11 mouse cellular contexts compared by ENCODE assay signal in the genomic region with DNA sequence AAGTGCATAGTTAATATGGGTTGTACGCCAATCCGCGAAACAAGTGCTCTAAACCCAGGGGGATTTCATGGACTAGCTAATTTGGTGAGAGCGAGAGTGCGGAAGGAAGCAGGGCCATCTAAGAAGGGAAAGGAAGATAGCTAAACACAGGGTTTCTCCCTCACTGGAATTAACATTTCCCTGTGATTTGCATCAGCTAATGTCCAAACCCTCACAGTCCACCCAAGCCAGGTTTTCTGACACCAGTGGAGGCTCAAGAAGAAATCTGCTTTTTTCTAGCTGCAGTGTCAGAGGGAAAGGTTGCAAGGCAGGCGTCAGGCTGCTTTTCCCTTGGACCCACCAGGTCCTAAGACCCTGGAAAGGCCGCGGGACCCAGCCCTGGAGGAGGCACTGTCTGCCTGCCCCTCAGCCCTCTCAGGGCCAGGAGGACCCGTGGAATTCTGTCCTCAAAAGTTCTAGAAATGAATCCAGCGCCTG. TPM values are rescaled to one million over a fixed set of nuclear protein-coding genes. Genes with fewer than 3 reads are reported as not detected.
DNase-seq lines count a peak whose midpoint lies in the region; ATAC-seq and TF ChIP-seq lines count a peak whose summit lies in the region.
"Had no signal": no experiment of that assay in that cellular context is flagged by ENCODE, and none has a peak within 500 bp of the region (broad histone marks: within the 10 kb centered on the region; RNA-seq: fewer than 3 reads in every experiment).

No protein-coding gene starts in this region.

- H3K4me3 ChIP-seq in intestine, embryonic 14.5 days (ENCODE audit: low read depth, low read length), result no peak overlapping the region
- H3K4me3 ChIP-seq in intestine, postnatal 0 days (ENCODE audit: low read depth, low read length), result no peak overlapping the region
- H3K4me3 ChIP-seq in embryonic facial prominence, embryonic 13.5 days, result peak overlapping the region; percentile 34; the same call in 1 of the 2 replicates
- no peak overlapping the region for H3K4me3 ChIP-seq in hindbrain, embryonic 15.5 days
- peak overlapping the region; percentile 34; the same call in 1 of the 2 replicates for H3K4me3 ChIP-seq in neural tube, embryonic 11.5 days (ENCODE audit: low read depth, low read length)
- H3K4me3 ChIP-seq: liver, embryonic 15.5 days had no signal

- H3K9ac ChIP-seq in intestine, embryonic 14.5 days (ENCODE audit: low read length), result peak overlapping the region; percentile 34; the same call in 1 of the 2 replicates
- no peak overlapping the region for H3K9ac ChIP-seq in intestine, postnatal 0 days (ENCODE audit: low read depth, low read length)
- H3K9ac ChIP-seq in embryonic facial prominence, embryonic 13.5 days, result peak overlapping the region; percentile 80
- peak overlapping the region; percentile 47; the same call in 1 of the 2 replicates for H3K9ac ChIP-seq in hindbrain, embryonic 15.5 days
- H3K9ac ChIP-seq in neural tube, embryonic 11.5 days (ENCODE audit: low read length), result peak overlapping the region; percentile 90
- H3K9ac ChIP-seq: liver, embryonic 15.5 days had no signal

- H3K27ac ChIP-seq in intestine, embryonic 14.5 days (ENCODE audit: low read depth), result no peak overlapping the region; the same call in 1 of the 2 replicates
- H3K27ac ChIP-seq in intestine, postnatal 0 days (ENCODE audit: low read depth, low read length), result no peak overlapping the region
- no peak overlapping the region for H3K27ac ChIP-seq in embryonic facial prominence, embryonic 13.5 days
- no peak overlapping the region for H3K27ac ChIP-seq in hindbrain, embryonic 15.5 days (replicated peaks)
- peak overlapping the region; percentile 96 for H3K27ac ChIP-seq in neural tube, embryonic 11.5 days (ENCODE audit: low read depth, low read length)
- H3K27ac ChIP-seq: embryonic facial prominence, embryonic 15.5 days; liver, embryonic 15.5 days had no signal

- peak; percentile 33; the same call in 1 of the 2 replicates for ATAC-seq in intestine, embryonic 14.5 days (replicated peaks; ENCODE audit: low FRiP score, low TSS enrichment, low read depth)
- ATAC-seq in intestine, postnatal 0 days, result no peak
- no peak for ATAC-seq in embryonic facial prominence, embryonic 13.5 days (ENCODE audit: insufficient number of reproducible peaks, insufficient read depth, low FRiP score, low TSS enrichment, low read depth)
- no peak for ATAC-seq in hindbrain, embryonic 15.5 days (ENCODE audit: low FRiP score, low read depth)
- no peak for ATAC-seq in neural tube, embryonic 11.5 days (ENCODE audit: insufficient read depth, low FRiP score, low TSS enrichment)

- peaks cover 41% of the 10 kb centered on the region for H3K4me1 ChIP-seq in intestine, embryonic 14.5 days (replicated peaks; ENCODE audit: control insufficient read depth, insufficient read depth, low read length)
- peaks cover 6% of the 10 kb centered on the region; the same call in 1 of the 2 replicates for H3K4me1 ChIP-seq in intestine, postnatal 0 days (replicated peaks; ENCODE audit: control insufficient read depth, insufficient read depth, low read length)
- H3K4me1 ChIP-seq in embryonic facial prominence, embryonic 13.5 days, result peaks cover 52% of the 10 kb centered on the region
- peaks cover 48% of the 10 kb centered on the region for H3K4me1 ChIP-seq in hindbrain, embryonic 15.5 days (replicated peaks)
- peaks cover 46% of the 10 kb centered on the region for H3K4me1 ChIP-seq in neural tube, embryonic 11.5 days (ENCODE audit: control insufficient read depth, insufficient read depth, low read length)

- peak; percentile 69 for DNase-seq in intestine, embryonic 14.5 days (ENCODE audit: low spot score)
- peak; percentile 51 for DNase-seq in neural tube, embryonic 11.5 days (ENCODE audit: low spot score)
- DNase-seq in left cerebral cortex, postnatal 14 days (ENCODE audit: low spot score in 2 of 2), result no peak
- DNase-seq in ovary, postnatal 10 days (ENCODE audit: low spot score), result no peak
- DNase-seq in layer of hippocampus, adult 9-11 months, result no peak
- DNase-seq: adrenal gland, postnatal 25 days had no signal

- H3K4me2 ChIP-seq in intestine, embryonic 14.5 days (ENCODE audit: low read length), result peak overlapping the region; percentile 56; the same call in 1 of the 2 replicates
- no peak overlapping the region; the same call in 1 of the 2 replicates for H3K4me2 ChIP-seq in intestine, postnatal 0 days (replicated peaks; ENCODE audit: low read depth)
- peak overlapping the region; percentile 71 for H3K4me2 ChIP-seq in embryonic facial prominence, embryonic 13.5 days
- H3K4me2 ChIP-seq in hindbrain, embryonic 15.5 days, result peak overlapping the region; percentile 90
- H3K4me2 ChIP-seq in neural tube, embryonic 11.5 days (ENCODE audit: low read depth), result peak overlapping the region; percentile 84

- no peaks in the 10 kb centered on the region for H3K36me3 ChIP-seq in intestine, embryonic 14.5 days (ENCODE audit: control insufficient read depth, insufficient read depth, low read length)
- H3K36me3 ChIP-seq in intestine, postnatal 0 days (ENCODE audit: control insufficient read depth, insufficient read depth), result no peaks in the 10 kb centered on the region
- no peaks in the 10 kb centered on the region for H3K36me3 ChIP-seq in embryonic facial prominence, embryonic 13.5 days
- H3K36me3 ChIP-seq in hindbrain, embryonic 15.5 days, result no peaks in the 10 kb centered on the region
- no peaks in the 10 kb centered on the region for H3K36me3 ChIP-seq in neural tube, embryonic 11.5 days (ENCODE audit: control insufficient read depth, insufficient read depth, low read length)
- H3K36me3 ChIP-seq: embryonic facial prominence, embryonic 15.5 days; liver, embryonic 15.5 days had no signal

- intact Hi-C loops in left cerebral cortex, postnatal 14 days (cut with DNase I), result no loop called here

- 68% methylated on average over 10 of the region's 10 CpGs for WGBS in intestine, embryonic 14.5 days
- WGBS in intestine, postnatal 0 days, result 82% methylated on average over 10 of the region's 10 CpGs
- 43% methylated on average over 10 of the region's 10 CpGs for WGBS in embryonic facial prominence, embryonic 13.5 days
- 35% methylated on average over 10 of the region's 10 CpGs for WGBS in hindbrain, embryonic 15.5 days
- WGBS in neural tube, embryonic 11.5 days, result 16% methylated on average over 10 of the region's 10 CpGs

- no peaks in the 10 kb centered on the region for H3K9me3 ChIP-seq in intestine, embryonic 14.5 days (ENCODE audit: control insufficient read depth, low read length)
- H3K9me3 ChIP-seq in intestine, postnatal 0 days (ENCODE audit: control insufficient read depth), result no peaks in the 10 kb centered on the region
- no peaks in the 10 kb centered on the region for H3K9me3 ChIP-seq in embryonic facial prominence, embryonic 13.5 days
- H3K9me3 ChIP-seq in hindbrain, embryonic 15.5 days, result no peaks in the 10 kb centered on the region
- H3K9me3 ChIP-seq in neural tube, embryonic 11.5 days (ENCODE audit: control insufficient read depth, low read length), result no peaks in the 10 kb centered on the region
- H3K9me3 ChIP-seq: embryonic facial prominence, embryonic 15.5 days; liver, embryonic 15.5 days had no signal

- no peak for TF ChIP-seq CTCF in intestine, postnatal 0 days (IDR thresholded peaks at IDR 0.05; ENCODE audit: low read depth)

- H3K27me3 ChIP-seq in intestine, embryonic 14.5 days (replicated peaks; ENCODE audit: control insufficient read depth, insufficient read depth, low read length), result no peaks in the 10 kb centered on the region
- H3K27me3 ChIP-seq in intestine, postnatal 0 days (replicated peaks; ENCODE audit: control insufficient read depth, insufficient read depth, low read length), result no peaks in the 10 kb centered on the region
- H3K27me3 ChIP-seq in embryonic facial prominence, embryonic 13.5 days, result 0 out of 2 replicates have a peak, but pooled peaks cover 3% of the 10 kb centered on the region
- H3K27me3 ChIP-seq in hindbrain, embryonic 15.5 days, result no peaks in the 10 kb centered on the region
- H3K27me3 ChIP-seq in neural tube, embryonic 11.5 days (ENCODE audit: control insufficient read depth, insufficient read depth, low read length), result no peaks in the 10 kb centered on the region
- H3K27me3 ChIP-seq: embryonic facial prominence, embryonic 15.5 days had no signal

RNA-seq across cellular contexts. Expression of a gene that starts 1.4 kb away (rescaled TPM):
- polyA plus RNA-seq in intestine, embryonic 14.5 days (2014; fragmentation: Nextera tagmentation; extraction: Ambion mirVana), result 11.5 and 13.3 TPM in 2 replicates
- 6.3 and 6.8 TPM in 2 replicates for polyA plus RNA-seq in intestine, postnatal 0 days (2015; fragmentation: Nextera tagmentation; extraction: Ambion mirVana)
- 13.7 and 15.0 TPM in 2 replicates for polyA plus RNA-seq in embryonic facial prominence, embryonic 13.5 days (2015; fragmentation: Nextera tagmentation; extraction: Ambion mirVana)
- 10.8 and 11.1 TPM in 2 replicates for polyA plus RNA-seq in hindbrain, embryonic 15.5 days (2015; fragmentation: Nextera tagmentation; extraction: Ambion mirVana)
- 6.9 and 7.6 TPM in 2 replicates for polyA plus RNA-seq in neural tube, embryonic 11.5 days (2014; fragmentation: Nextera tagmentation; extraction: Ambion mirVana)
- total RNA-seq in left cerebral cortex, postnatal 14 days (2021), result 1 to 10 TPM; 1.5 to 1.6 TPM

RNA-seq across cellular contexts. Expression of a gene that starts 9.9 kb away (rescaled TPM):
- 3.3 and 3.8 TPM in 2 replicates for polyA plus RNA-seq in intestine, embryonic 14.5 days (2014; fragmentation: Nextera tagmentation; extraction: Ambion mirVana)
- polyA plus RNA-seq in intestine, postnatal 0 days (2015; fragmentation: Nextera tagmentation; extraction: Ambion mirVana), result 0.95 and 1.2 TPM in 2 replicates
- 8.3 and 9.8 TPM in 2 replicates for polyA plus RNA-seq in embryonic facial prominence, embryonic 13.5 days (2015; fragmentation: Nextera tagmentation; extraction: Ambion mirVana)
- 6.5 and 7.1 TPM in 2 replicates for polyA plus RNA-seq in hindbrain, embryonic 15.5 days (2015; fragmentation: Nextera tagmentation; extraction: Ambion mirVana)
- 12.0 and 15.5 TPM in 2 replicates for polyA plus RNA-seq in neural tube, embryonic 11.5 days (2014; fragmentation: Nextera tagmentation; extraction: Ambion mirVana)
- total RNA-seq in left cerebral cortex, postnatal 14 days (2021), result 1 to 10 TPM; 7.1 to 8.1 TPM

RNA-seq across cellular contexts. Expression of a gene that starts 16.1 kb away (rescaled TPM):
- polyA plus RNA-seq in intestine, embryonic 14.5 days (2014; fragmentation: Nextera tagmentation; extraction: Ambion mirVana), result 36.4 and 40.2 TPM in 2 replicates
- 22.6 and 30.1 TPM in 2 replicates for polyA plus RNA-seq in intestine, postnatal 0 days (2015; fragmentation: Nextera tagmentation; extraction: Ambion mirVana)
- polyA plus RNA-seq in embryonic facial prominence, embryonic 13.5 days (2015; fragmentation: Nextera tagmentation; extraction: Ambion mirVana), result 67.2 and 73.6 TPM in 2 replicates
- 45.6 and 50.0 TPM in 2 replicates for polyA plus RNA-seq in hindbrain, embryonic 15.5 days (2015; fragmentation: Nextera tagmentation; extraction: Ambion mirVana)
- polyA plus RNA-seq in neural tube, embryonic 11.5 days (2014; fragmentation: Nextera tagmentation; extraction: Ambion mirVana), result 39.4 and 42.6 TPM in 2 replicates
- total RNA-seq in left cerebral cortex, postnatal 14 days (2021), result 10 to 100 TPM; 47.7 TPM

RNA-seq across cellular contexts. Expression of a gene that starts 42.2 kb away (rescaled TPM):
- polyA plus RNA-seq in intestine, embryonic 14.5 days (2014; fragmentation: Nextera tagmentation; extraction: Ambion mirVana), result not detected in 2 replicates
- not detected in 2 replicates for polyA plus RNA-seq in intestine, postnatal 0 days (2015; fragmentation: Nextera tagmentation; extraction: Ambion mirVana)
- not detected in 2 replicates for polyA plus RNA-seq in embryonic facial prominence, embryonic 13.5 days (2015; fragmentation: Nextera tagmentation; extraction: Ambion mirVana)
- polyA plus RNA-seq in hindbrain, embryonic 15.5 days (2015; fragmentation: Nextera tagmentation; extraction: Ambion mirVana), result not detected in 2 replicates
- not detected in 2 replicates for polyA plus RNA-seq in neural tube, embryonic 11.5 days (2014; fragmentation: Nextera tagmentation; extraction: Ambion mirVana)
- not detected for total RNA-seq in left cerebral cortex, postnatal 14 days (2021)
- total RNA-seq: adrenal gland, postnatal 25 days had no signal
- polyA plus RNA-seq: embryonic facial prominence, embryonic 15.5 days; liver, embryonic 15.5 days had no signal

Comparison
In these comparisons a context has a peak if more than half of its experiments do, and no peak if none do; other contexts are left out.
1. DNase-seq: peak in intestine, embryonic 14.5 days (single experiment) and neural tube, embryonic 11.5 days (single experiment); none in left cerebral cortex, postnatal 14 days (0 of 2), ovary, postnatal 10 days (single experiment) and layer of hippocampus, adult 9-11 months (single experiment).
2. H3K4me3 ChIP-seq: peak in embryonic facial prominence, embryonic 13.5 days (single experiment) and neural tube, embryonic 11.5 days (single experiment); none in intestine, embryonic 14.5 days (single experiment), intestine, postnatal 0 days (single experiment) and hindbrain, embryonic 15.5 days (single experiment).